24 mouse cellular contexts compared by ENCODE assay signal in the genomic region with DNA sequence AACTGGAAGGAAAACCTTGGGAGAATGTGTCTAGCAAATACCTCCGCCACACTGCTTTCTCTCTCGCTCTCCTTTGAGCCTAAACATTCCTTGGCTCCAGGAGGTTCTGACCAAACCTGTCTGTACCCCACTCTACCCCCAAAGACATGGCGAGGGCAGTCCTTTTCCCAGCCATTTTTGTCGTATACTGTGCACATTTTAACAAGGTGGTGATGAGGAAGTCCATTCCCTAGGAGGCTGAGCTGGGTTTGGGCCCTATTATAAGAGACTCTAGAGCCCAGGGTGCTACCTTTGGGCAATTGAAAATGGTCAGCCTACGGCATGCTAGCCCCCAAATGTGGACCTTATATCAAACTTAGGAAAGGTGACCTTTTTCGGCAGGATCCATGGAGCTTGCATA. TPM values are rescaled to one million over a fixed set of nuclear protein-coding genes. Genes with fewer than 3 reads are reported as not detected.
DNase-seq lines count a peak whose midpoint lies in the region; ATAC-seq and TF ChIP-seq lines count a peak whose summit lies in the region.
"Had no signal": no experiment of that assay in that cellular context is flagged by ENCODE, and none has a peak within 500 bp of the region (broad histone marks: within the 10 kb centered on the region; RNA-seq: fewer than 3 reads in every experiment).

No protein-coding gene starts in this region.

- H3K4me2 ChIP-seq in forebrain, embryonic 11.5 days (ENCODE audit: low read depth, low read length, severe bottlenecking), result no peak overlapping the region
- H3K4me2 ChIP-seq in forebrain, embryonic 15.5 days (replicated peaks), result no peak overlapping the region
- H3K4me2 ChIP-seq in kidney, embryonic 14.5 days (replicated peaks; ENCODE audit: low read depth, low read length), result peak overlapping the region; percentile 83
- H3K4me2 ChIP-seq in limb, embryonic 14.5 days (replicated peaks; ENCODE audit: low read depth, low read length, severe bottlenecking), result peak overlapping the region; percentile 96
- H3K4me2 ChIP-seq: forebrain, embryonic 12.5 days; heart, embryonic 15.5 days; liver, embryonic 12.5 days; lung, embryonic 14.5 days; midbrain, embryonic 11.5 days had no signal

- H3K27me3 ChIP-seq in forebrain, embryonic 11.5 days (ENCODE audit: control insufficient read depth, insufficient read depth, low read length), result peaks cover 93% of the 10 kb centered on the region
- peaks cover 97% of the 10 kb centered on the region for H3K27me3 ChIP-seq in forebrain, embryonic 15.5 days
- H3K27me3 ChIP-seq in kidney, embryonic 14.5 days (ENCODE audit: control insufficient read depth, insufficient read depth, low read length), result peaks cover 12% of the 10 kb centered on the region; the same call in 1 of the 2 replicates
- H3K27me3 ChIP-seq in embryonic facial prominence, embryonic 10.5 days (replicated peaks; ENCODE audit: low read depth, poor library complexity, severe bottlenecking), result peaks cover 100% of the 10 kb centered on the region
- H3K27me3 ChIP-seq in limb, embryonic 14.5 days (ENCODE audit: control insufficient read depth, insufficient read depth, low read length), result no peaks in the 10 kb centered on the region

- no peak overlapping the region for H3K4me3 ChIP-seq in forebrain, embryonic 11.5 days (ENCODE audit: low read depth, low read length)
- H3K4me3 ChIP-seq in forebrain, embryonic 15.5 days, result no peak overlapping the region
- peak overlapping the region; percentile 64 for H3K4me3 ChIP-seq in kidney, embryonic 14.5 days (ENCODE audit: low read length)
- no peak overlapping the region for H3K4me3 ChIP-seq in embryonic facial prominence, embryonic 10.5 days
- H3K4me3 ChIP-seq in limb, embryonic 14.5 days (replicated peaks; ENCODE audit: low read length), result peak overlapping the region; percentile 90
- H3K4me3 ChIP-seq: forebrain, embryonic 12.5 days; heart, embryonic 15.5 days; liver, embryonic 12.5 days had no signal

- H3K4me1 ChIP-seq in forebrain, embryonic 11.5 days (replicated peaks; ENCODE audit: control insufficient read depth, insufficient read depth, low read length), result 0 out of 2 replicates have a peak, but pooled peaks cover 3% of the 10 kb centered on the region
- 0 out of 2 replicates have a peak, but pooled peaks cover 3% of the 10 kb centered on the region for H3K4me1 ChIP-seq in forebrain, embryonic 15.5 days
- peaks cover 10% of the 10 kb centered on the region for H3K4me1 ChIP-seq in kidney, embryonic 14.5 days (ENCODE audit: control insufficient read depth, insufficient read depth, low read length)
- peaks cover 6% of the 10 kb centered on the region; the same call in 1 of the 2 replicates for H3K4me1 ChIP-seq in embryonic facial prominence, embryonic 10.5 days
- peaks cover 20% of the 10 kb centered on the region for H3K4me1 ChIP-seq in limb, embryonic 14.5 days (ENCODE audit: control insufficient read depth, insufficient read depth, low read length)
- H3K4me1 ChIP-seq: liver, embryonic 12.5 days had no signal

- 16% methylated on average over 6 of the region's 6 CpGs for WGBS in forebrain, embryonic 11.5 days
- WGBS in forebrain, embryonic 15.5 days, result 19% methylated on average over 6 of the region's 6 CpGs
- WGBS in kidney, embryonic 14.5 days, result 18% methylated on average over 6 of the region's 6 CpGs
- WGBS in embryonic facial prominence, embryonic 10.5 days, result 17% methylated on average over 6 of the region's 6 CpGs
- 21% methylated on average over 6 of the region's 6 CpGs for WGBS in limb, embryonic 14.5 days

- no peak for ATAC-seq in forebrain, embryonic 11.5 days (replicated peaks; ENCODE audit: low FRiP score)
- no peak for ATAC-seq in forebrain, embryonic 15.5 days (replicated peaks)
- ATAC-seq in kidney, embryonic 14.5 days (ENCODE audit: low FRiP score, low TSS enrichment), result no peak
- ATAC-seq in limb, embryonic 14.5 days (ENCODE audit: low FRiP score, low read depth), result no peak
- ATAC-seq: CD4-positive, CD25-positive, alpha-beta regulatory T cell, adult 4 months; liver, embryonic 12.5 days had no signal

- TF ChIP-seq POLR2A in limb, embryonic 14.5 days (IDR thresholded peaks at IDR 0.05; ENCODE audit: borderline replicate concordance, extremely low read depth, insufficient read depth, insufficient read length), result no peak

- peak; percentile 44 for DNase-seq in forebrain, embryonic 11.5 days (ENCODE audit: low spot score)
- no peak for DNase-seq in kidney, adult 8-10 months
- peak; percentile 16 for DNase-seq in embryonic facial prominence, embryonic 10.5 days (ENCODE audit: low spot score)
- no peak for DNase-seq in limb, embryonic 14.5 days (ENCODE audit: low spot score)
- no peak for DNase-seq in adrenal gland, postnatal 4 days (ENCODE audit: low spot score in 2 of 2)
- DNase-seq in MN1 (ENCODE audit: low spot score), result no peak
- DNase-seq: adrenal gland, adult 2 months; cerebellum, postnatal 14 days; embryo, embryonic 11 days; lung, embryonic 14.5 days; right cerebral cortex, postnatal 14 days; thymus, postnatal 25 days had no signal

- no peak overlapping the region for H3K9ac ChIP-seq in forebrain, embryonic 11.5 days (ENCODE audit: low read length)
- H3K9ac ChIP-seq in forebrain, embryonic 15.5 days (replicated peaks), result no peak overlapping the region
- peak overlapping the region; percentile 96 for H3K9ac ChIP-seq in kidney, embryonic 14.5 days (ENCODE audit: low read depth, low read length)
- peak overlapping the region; percentile 100 for H3K9ac ChIP-seq in limb, embryonic 14.5 days (ENCODE audit: low read depth, low read length, severe bottlenecking)
- H3K9ac ChIP-seq: forebrain, embryonic 12.5 days; heart, embryonic 15.5 days; liver, embryonic 12.5 days; lung, embryonic 14.5 days had no signal

- H3K27ac ChIP-seq in forebrain, embryonic 11.5 days (ENCODE audit: low read depth, low read length), result no peak overlapping the region
- H3K27ac ChIP-seq in forebrain, embryonic 15.5 days (replicated peaks), result no peak overlapping the region
- H3K27ac ChIP-seq in kidney, embryonic 14.5 days (ENCODE audit: low read depth, low read length), result peak overlapping the region; percentile 98
- H3K27ac ChIP-seq in embryonic facial prominence, embryonic 10.5 days (replicated peaks), result no peak overlapping the region
- H3K27ac ChIP-seq in limb, embryonic 14.5 days (replicated peaks; ENCODE audit: low read depth, low read length), result peak overlapping the region; percentile 99
- H3K27ac ChIP-seq: forebrain, embryonic 12.5 days; heart, embryonic 15.5 days; liver, embryonic 12.5 days had no signal

- H3K36me3 ChIP-seq in forebrain, embryonic 11.5 days (ENCODE audit: control insufficient read depth, insufficient read depth, low read length), result no peaks in the 10 kb centered on the region
- H3K36me3 ChIP-seq in forebrain, embryonic 15.5 days, result no peaks in the 10 kb centered on the region
- H3K36me3 ChIP-seq in kidney, embryonic 14.5 days (ENCODE audit: control insufficient read depth, insufficient read depth, low read length), result peaks cover under 1% of the 10 kb centered on the region; the same call in 1 of the 2 replicates
- no peaks in the 10 kb centered on the region for H3K36me3 ChIP-seq in embryonic facial prominence, embryonic 10.5 days (replicated peaks)
- H3K36me3 ChIP-seq in limb, embryonic 14.5 days (ENCODE audit: control insufficient read depth, insufficient read depth, low read length), result peaks cover 35% of the 10 kb centered on the region
- H3K36me3 ChIP-seq: forebrain, embryonic 12.5 days; G1E; heart, embryonic 15.5 days; liver, embryonic 12.5 days had no signal

- H3K9me3 ChIP-seq in forebrain, embryonic 11.5 days (ENCODE audit: control insufficient read depth, low read length), result no peaks in the 10 kb centered on the region
- no peaks in the 10 kb centered on the region for H3K9me3 ChIP-seq in forebrain, embryonic 15.5 days
- H3K9me3 ChIP-seq in kidney, embryonic 14.5 days (ENCODE audit: control insufficient read depth, low read length), result no peaks in the 10 kb centered on the region
- H3K9me3 ChIP-seq in embryonic facial prominence, embryonic 10.5 days, result no peaks in the 10 kb centered on the region
- no peaks in the 10 kb centered on the region for H3K9me3 ChIP-seq in limb, embryonic 14.5 days (ENCODE audit: control insufficient read depth, low read length)
- H3K9me3 ChIP-seq: forebrain, embryonic 12.5 days; heart, embryonic 15.5 days; liver, embryonic 12.5 days had no signal

RNA-seq across cellular contexts. Expression of gene Hoxa10, which starts 4.8 kb away (rescaled TPM):
- polyA plus RNA-seq in forebrain, embryonic 11.5 days (2014; fragmentation: Nextera tagmentation; extraction: Ambion mirVana), result not detected in 2 replicates
- polyA plus RNA-seq in forebrain, embryonic 15.5 days (2015; fragmentation: Nextera tagmentation; extraction: Ambion mirVana), result not detected in 2 replicates
- polyA plus RNA-seq in kidney, embryonic 14.5 days (2014; fragmentation: Nextera tagmentation; extraction: Ambion mirVana), result 177 and 186 TPM in 2 replicates
- not detected in 2 replicates for polyA plus RNA-seq in embryonic facial prominence, embryonic 10.5 days (2016; fragmentation: Nextera tagmentation; extraction: Ambion mirVana)
- 111 and 136 TPM in 2 replicates for polyA plus RNA-seq in limb, embryonic 14.5 days (2012; rRNA removed)
- polyA plus RNA-seq in limb, embryonic 14.5 days (2014; fragmentation: Nextera tagmentation; extraction: Ambion mirVana), result 117 and 149 TPM in 2 replicates
- total RNA-seq in adrenal gland, postnatal 4 days (2021), result 10 to 100 TPM in 1 of 2 experiments, under 1 TPM in 1; 0.87 to 11.1 TPM
- total RNA-seq: adrenal gland, adult 2 months; layer of hippocampus, adult 8-10 months; monocyte, adult 5-6 weeks had no signal
- polyA plus RNA-seq: adrenal gland, adult 2 months; CD4-positive, CD25-positive, alpha-beta regulatory T cell, adult 4 months; forebrain, embryonic 12.5 days; G1E; lung, embryonic 14.5 days; midbrain, embryonic 11.5 days had no signal

RNA-seq across cellular contexts. Expression of gene Hoxa9, which starts 5.0 kb away (rescaled TPM):
- not detected in 2 replicates for polyA plus RNA-seq in forebrain, embryonic 11.5 days (2014; fragmentation: Nextera tagmentation; extraction: Ambion mirVana)
- not detected in 2 replicates for polyA plus RNA-seq in forebrain, embryonic 15.5 days (2015; fragmentation: Nextera tagmentation; extraction: Ambion mirVana)
- polyA plus RNA-seq in kidney, embryonic 14.5 days (2014; fragmentation: Nextera tagmentation; extraction: Ambion mirVana), result 58.1 and 67.8 TPM in 2 replicates
- polyA plus RNA-seq in embryonic facial prominence, embryonic 10.5 days (2016; fragmentation: Nextera tagmentation; extraction: Ambion mirVana), result not detected in 2 replicates
- polyA plus RNA-seq in limb, embryonic 14.5 days (2012; rRNA removed), result 107 and 134 TPM in 2 replicates
- 39.0 and 45.2 TPM in 2 replicates for polyA plus RNA-seq in limb, embryonic 14.5 days (2014; fragmentation: Nextera tagmentation; extraction: Ambion mirVana)
- 10 to 100 TPM in 1 of 2 experiments, 1 to 10 TPM in 1; 4.5 to 14.6 TPM for total RNA-seq in adrenal gland, postnatal 4 days (2021)
- total RNA-seq: layer of hippocampus, adult 8-10 months; monocyte, adult 5-6 weeks had no signal
- polyA plus RNA-seq: forebrain, embryonic 12.5 days; G1E; lung, embryonic 14.5 days; midbrain, embryonic 11.5 days had no signal

RNA-seq across cellular contexts. Expression of gene Hoxa11, which starts 9.7 kb away (rescaled TPM):
- not detected in 2 replicates for polyA plus RNA-seq in forebrain, embryonic 11.5 days (2014; fragmentation: Nextera tagmentation; extraction: Ambion mirVana)
- not detected in 2 replicates for polyA plus RNA-seq in forebrain, embryonic 15.5 days (2015; fragmentation: Nextera tagmentation; extraction: Ambion mirVana)
- polyA plus RNA-seq in kidney, embryonic 14.5 days (2014; fragmentation: Nextera tagmentation; extraction: Ambion mirVana), result 27.6 and 35.6 TPM in 2 replicates
- not detected in 2 replicates for polyA plus RNA-seq in embryonic facial prominence, embryonic 10.5 days (2016; fragmentation: Nextera tagmentation; extraction: Ambion mirVana)
- polyA plus RNA-seq in limb, embryonic 14.5 days (2012; rRNA removed), result 32.6 and 41.2 TPM in 2 replicates
- polyA plus RNA-seq in limb, embryonic 14.5 days (2014; fragmentation: Nextera tagmentation; extraction: Ambion mirVana), result 31.1 and 39.0 TPM in 2 replicates
- 1 to 10 TPM in 1 of 2 experiments, not detected in 1; 3.0 TPM for total RNA-seq in adrenal gland, postnatal 4 days (2021)
- total RNA-seq: adrenal gland, adult 2 months; G1E; hematopoietic stem cell, adult 5-6 weeks; layer of hippocampus, adult 8-10 months; monocyte, adult 5-6 weeks had no signal
- polyA plus RNA-seq: adrenal gland, adult 2 months; CD4-positive, CD25-positive, alpha-beta regulatory T cell, adult 4 months; forebrain, embryonic 12.5 days; G1E; heart, embryonic 15.5 days; liver, embryonic 12.5 days; lung, embryonic 14.5 days; midbrain, embryonic 11.5 days; stomach, embryonic 16.5 days had no signal

RNA-seq across cellular contexts. Expression of gene Hoxa7, which starts 14.2 kb away (rescaled TPM):
- polyA plus RNA-seq in forebrain, embryonic 11.5 days (2014; fragmentation: Nextera tagmentation; extraction: Ambion mirVana), result not detected in 2 replicates
- polyA plus RNA-seq in forebrain, embryonic 15.5 days (2015; fragmentation: Nextera tagmentation; extraction: Ambion mirVana), result not detected in 2 replicates
- 19.1 and 19.6 TPM in 2 replicates for polyA plus RNA-seq in kidney, embryonic 14.5 days (2014; fragmentation: Nextera tagmentation; extraction: Ambion mirVana)
- 0.15 TPM in 1 of 2 replicates, not detected in the other for polyA plus RNA-seq in embryonic facial prominence, embryonic 10.5 days (2016; fragmentation: Nextera tagmentation; extraction: Ambion mirVana)
- 15.8 and 17.0 TPM in 2 replicates for polyA plus RNA-seq in limb, embryonic 14.5 days (2012; rRNA removed)
- polyA plus RNA-seq in limb, embryonic 14.5 days (2014; fragmentation: Nextera tagmentation; extraction: Ambion mirVana), result 8.9 and 10.1 TPM in 2 replicates
- total RNA-seq in adrenal gland, postnatal 4 days (2021), result 10 to 100 TPM; 25.1 to 28.1 TPM
- total RNA-seq: layer of hippocampus, adult 8-10 months; monocyte, adult 5-6 weeks had no signal
- polyA plus RNA-seq: CD4-positive, CD25-positive, alpha-beta regulatory T cell, adult 4 months; forebrain, embryonic 12.5 days; midbrain, embryonic 11.5 days had no signal

RNA-seq across cellular contexts. Expression of gene Gm28308, which starts 22.7 kb away (rescaled TPM):
- not detected in 2 replicates for polyA plus RNA-seq in forebrain, embryonic 11.5 days (2014; fragmentation: Nextera tagmentation; extraction: Ambion mirVana)
- polyA plus RNA-seq in forebrain, embryonic 15.5 days (2015; fragmentation: Nextera tagmentation; extraction: Ambion mirVana), result not detected in 2 replicates
- polyA plus RNA-seq in kidney, embryonic 14.5 days (2014; fragmentation: Nextera tagmentation; extraction: Ambion mirVana), result not detected in 2 replicates
- polyA plus RNA-seq in embryonic facial prominence, embryonic 10.5 days (2016; fragmentation: Nextera tagmentation; extraction: Ambion mirVana), result not detected in 2 replicates
- polyA plus RNA-seq in limb, embryonic 14.5 days (2012; rRNA removed), result 3.2 and 4.6 TPM in 2 replicates
- polyA plus RNA-seq in limb, embryonic 14.5 days (2014; fragmentation: Nextera tagmentation; extraction: Ambion mirVana), result 1.1 TPM in 1 of 2 replicates, not detected in the other
- total RNA-seq in adrenal gland, postnatal 4 days (2021), result 1 to 10 TPM; 2.3 to 4.1 TPM
- total RNA-seq: G1E; hematopoietic stem cell, adult 5-6 weeks; layer of hippocampus, adult 8-10 months had no signal
- polyA plus RNA-seq: CD4-positive, CD25-positive, alpha-beta regulatory T cell, adult 4 months; forebrain, embryonic 12.5 days; G1E; heart, embryonic 15.5 days; liver, embryonic 12.5 days; lung, embryonic 14.5 days; midbrain, embryonic 11.5 days; stomach, embryonic 16.5 days had no signal

Comparison
In these comparisons a context has a peak if more than half of its experiments do, and no peak if none do; other contexts are left out.
1. DNase-seq: peak in forebrain, embryonic 11.5 days (single experiment) and embryonic facial prominence, embryonic 10.5 days (single experiment); none in kidney, adult 8-10 months (0 of 2), limb, embryonic 14.5 days (single experiment), adrenal gland, postnatal 4 days (0 of 2) and MN1 (single experiment).
2. H3K27ac ChIP-seq: peak in kidney, embryonic 14.5 days (single experiment) and limb, embryonic 14.5 days (single experiment); none in forebrain, embryonic 11.5 days (single experiment), forebrain, embryonic 15.5 days (single experiment) and embryonic facial prominence, embryonic 10.5 days (single experiment).
3. H3K4me2 ChIP-seq: peak in kidney, embryonic 14.5 days (single experiment) and limb, embryonic 14.5 days (single experiment); none in forebrain, embryonic 11.5 days (single experiment) and forebrain, embryonic 15.5 days (single experiment).
4. H3K4me3 ChIP-seq: peak in kidney, embryonic 14.5 days (single experiment) and limb, embryonic 14.5 days (single experiment); none in forebrain, embryonic 11.5 days (single experiment), forebrain, embryonic 15.5 days (single experiment) and embryonic facial prominence, embryonic 10.5 days (single experiment).
5. H3K9ac ChIP-seq: peak in kidney, embryonic 14.5 days (single experiment) and limb, embryonic 14.5 days (single experiment); none in forebrain, embryonic 11.5 days (single experiment) and forebrain, embryonic 15.5 days (single experiment).
6. RNA of gene Hoxa10, which starts 4.8 kb away (polyA plus RNA-seq): 177 to 186 TPM in kidney, embryonic 14.5 days and 111 to 149 TPM in limb, embryonic 14.5 days; not detected in forebrain, embryonic 15.5 days, not detected in forebrain, embryonic 11.5 days and not detected in embryonic facial prominence, embryonic 10.5 days; every median in the first group is over 100 times any median in the second.
7. RNA of gene Hoxa9, which starts 5.0 kb away (polyA plus RNA-seq): 39.0 to 134 TPM in limb, embryonic 14.5 days and 58.1 to 67.8 TPM in kidney, embryonic 14.5 days; not detected in forebrain, embryonic 15.5 days, not detected in forebrain, embryonic 11.5 days and not detected in embryonic facial prominence, embryonic 10.5 days; every median in the first group is over 10 times any median in the second.
8. RNA of gene Hoxa11, which starts 9.7 kb away (polyA plus RNA-seq): 27.6 to 35.6 TPM in kidney, embryonic 14.5 days and 31.1 to 41.2 TPM in limb, embryonic 14.5 days; not detected in forebrain, embryonic 11.5 days, not detected in forebrain, embryonic 15.5 days and not detected in embryonic facial prominence, embryonic 10.5 days; every median in the first group is over 10 times any median in the second.